Mouse (Mus musculus) heart, postnatal 0 days (tissue): ENCODE data around the gene Impad1.

Experiments used
- CTCF ChIP-seq: IDR thresholded peaks from 2 replicates; pipeline ENCODE4 v1.5.1; 2016; ENCODE audit warnings: antibody characterized with exemption, control low read depth, low read depth
- EP300 ChIP-seq: IDR thresholded peaks from 2 replicates; pipeline ENCODE4 v1.6.1; 2016; ENCODE audit warnings: antibody characterized with exemption, low read depth

- no peak for TF ChIP-seq CTCF
- TF ChIP-seq EP300, result no peak
Observed at GRCm38 (mm10) chr4:4828131-4828530, 35.0 kb upstream of the Impad1 start.
